Mouse (Mus musculus): Measurements from ENCODE around the gene Arhgef7.

- TF ChIP-seq CTCF (IDR thresholded peaks at IDR 0.05; ENCODE audit: low read depth) (no peak), EP300 (IDR thresholded peaks at IDR 0.05; ENCODE audit: low read depth) (no peak)
These were observed 98.2 kb downstream of the Arhgef7 start for GRCm38 (mm10) chr8:11825756-11826155.
